Mouse (Mus musculus) limb, embryonic 12.5 days (tissue): ENCODE measurements at regions not wholly inside any gene's neighbourhood (a gene's known extent, or its start where the extent isn't known, plus 50 kb on each side); places are given as distances from the start of the nearest gene placed in this dataset.

Source experiments
- ATAC-seq: fragments of 200-750 bp; cut with Nextera tagmentation; 2 replicates; pipeline ENCODE4 v1.8.0; 2017; ENCODE audit warnings: low read depth, moderate TSS enrichment; ENCODE audit not compliant: insufficient number of reproducible peaks, insufficient read depth, low FRiP score, low TSS enrichment
- H3K27ac ChIP-seq: fragments of 300-500 bp; sonication (generic); 2 replicates; pipeline ENCODE4 v1.5.1; 2016; ENCODE audit warnings: mild to moderate bottlenecking, moderate library complexity
- H3K27me3 ChIP-seq: fragments of 300-500 bp; sonication (generic); 2 replicates; pipeline ENCODE4 v1.6.1; 2016; ENCODE audit warnings: mild to moderate bottlenecking, moderate library complexity
- H3K36me3 ChIP-seq: fragments of 300-500 bp; sonication (generic); 2 replicates; pipeline ENCODE4 v1.6.1; 2016; ENCODE audit warnings: mild to moderate bottlenecking, moderate library complexity
- H3K4me1 ChIP-seq: fragments of 300-500 bp; sonication (generic); replicated peaks from 2 replicates; pipeline ENCODE4 v1.6.1; 2016
- H3K4me2 ChIP-seq: fragments of 300-500 bp; sonication (generic); 2 replicates; pipeline ENCODE4 v1.6.1; 2016; ENCODE audit warnings: mild to moderate bottlenecking, moderate library complexity
- H3K4me3 ChIP-seq: fragments of 300-500 bp; sonication (generic); replicated peaks from 2 replicates; pipeline ENCODE4 v1.5.1; 2016; ENCODE audit warnings: mild to moderate bottlenecking
- H3K9ac ChIP-seq: fragments of 300-500 bp; sonication (generic); replicated peaks from 2 replicates; pipeline ENCODE4 v1.6.1; 2016; ENCODE audit warnings: mild to moderate bottlenecking, moderate library complexity
- H3K9me3 ChIP-seq: fragments of 300-500 bp; sonication (generic); 2 replicates; pipeline ENCODE4 v1.6.1; 2016; ENCODE audit warnings: mild to moderate bottlenecking, moderate library complexity
- WGBS: fragments of 180-500 bp; shearing (Covaris S2); methylation state at CpG from one replicate; pipeline ENCODE4 v1.1.7; 2016; 5-methylcytosine and 5-hydroxymethylcytosine counted together

DNA sequence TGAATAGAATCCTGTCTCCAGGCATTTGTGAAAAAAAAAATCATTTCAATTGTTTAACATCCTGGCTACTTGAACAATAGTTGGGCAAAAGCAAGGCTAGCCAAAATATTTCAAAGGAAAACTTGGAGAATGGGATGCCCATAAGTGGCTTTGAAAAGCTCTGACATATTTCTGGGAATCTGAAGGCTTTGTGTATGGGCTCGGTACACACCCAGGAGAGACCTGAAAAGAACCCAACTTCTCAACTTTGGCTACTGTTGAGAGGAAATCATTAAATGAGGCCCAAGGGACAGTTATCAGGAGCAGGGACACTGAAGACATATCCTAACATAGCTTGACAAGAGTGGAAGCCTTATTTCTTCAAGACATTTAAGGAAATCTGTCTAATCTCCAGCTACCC, 179.0 kb downstream of the Cxcl12 start:
- no peaks in the 10 kb centered on the region for H3K4me1 ChIP-seq
- 95% methylated on average over 1 of the region's 1 CpGs for WGBS
- H3K9me3 ChIP-seq = no peaks in the 10 kb centered on the region
- no peaks in the 10 kb centered on the region for H3K36me3 ChIP-seq
- no peaks in the 10 kb centered on the region for H3K27me3 ChIP-seq
- H3K4me2 ChIP-seq = no peak overlapping the region
- no peak overlapping the region for H3K27ac ChIP-seq
- no peak overlapping the region for H3K4me3 ChIP-seq
- no peak overlapping the region for H3K9ac ChIP-seq
- no peak for ATAC-seq

DNA sequence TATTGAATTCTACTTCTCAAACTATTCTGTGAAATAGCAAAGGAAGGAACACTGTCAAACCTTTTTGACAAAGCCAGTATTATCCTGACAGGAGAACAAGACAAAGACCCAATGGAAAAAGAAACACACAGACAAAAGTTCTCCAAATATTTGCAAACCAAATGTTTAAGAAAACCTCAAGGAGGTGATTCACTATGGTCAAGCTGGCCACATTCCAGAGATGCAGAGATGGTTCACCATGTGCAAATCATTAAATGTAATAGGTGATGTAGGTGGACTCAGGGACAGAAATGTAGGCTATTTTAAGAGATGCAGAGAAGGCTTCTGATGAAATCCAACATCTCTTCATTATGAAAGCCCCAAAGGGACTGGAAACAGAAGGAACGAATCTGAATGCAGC, 183.5 kb downstream of the Cxcl12 start:
- Histone ChIP-seq H3K27me3 (no peaks in the 10 kb centered on the region), H3K9ac (no peak overlapping the region), H3K4me3 (no peak overlapping the region), H3K4me1 (no peaks in the 10 kb centered on the region), H3K4me2 (no peak overlapping the region), H3K36me3 (no peaks in the 10 kb centered on the region), H3K27ac (no peak overlapping the region), H3K9me3 (no peaks in the 10 kb centered on the region)
- 61% methylated on average over 1 of the region's 1 CpGs for WGBS
- ATAC-seq = no peak

- Histone ChIP-seq H3K4me1 (no peaks in the 10 kb centered on the region), H3K4me2 (no peak overlapping the region), H3K4me3 (no peak overlapping the region), H3K9ac (no peak overlapping the region), H3K27ac (no peak overlapping the region), H3K9me3 (no peaks in the 10 kb centered on the region), H3K27me3 (no peaks in the 10 kb centered on the region), H3K36me3 (no peaks in the 10 kb centered on the region)
- WGBS = 90% methylated on average over 3 of the region's 3 CpGs
- no peak for ATAC-seq
These were observed 184.8 kb downstream of the Cxcl12 start for GRCm38 (mm10) chr6:117353091-117353490.

DNA sequence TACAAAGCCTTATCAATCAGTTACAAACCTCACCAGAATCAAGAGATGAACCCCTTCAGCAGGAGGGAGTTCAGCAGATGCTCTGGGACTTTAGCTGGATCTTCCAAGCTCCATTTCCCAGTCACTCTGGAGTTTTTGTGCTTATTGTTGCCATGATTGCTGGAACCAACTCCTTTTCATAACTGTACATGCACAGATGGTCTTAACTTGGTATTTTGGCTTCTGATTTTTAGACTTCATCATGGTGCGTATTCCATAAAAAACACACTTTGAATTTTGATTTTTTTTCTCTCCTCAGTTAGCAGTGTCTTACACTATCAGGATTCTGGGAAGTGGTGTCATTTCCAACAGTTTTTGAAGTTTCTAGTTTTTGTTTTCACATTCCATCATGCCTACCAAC, 187.8 kb downstream of the Cxcl12 start:
- WGBS = 95% methylated on average over 1 of the region's 1 CpGs
- Histone ChIP-seq H3K27ac (no peak overlapping the region), H3K9me3 (no peaks in the 10 kb centered on the region), H3K9ac (no peak overlapping the region), H3K4me1 (no peaks in the 10 kb centered on the region), H3K4me3 (no peak overlapping the region), H3K36me3 (no peaks in the 10 kb centered on the region), H3K4me2 (no peak overlapping the region), H3K27me3 (no peaks in the 10 kb centered on the region)
- no peak for ATAC-seq

GRCm38 (mm10) chr6:117359401-117359800, 191.1 kb downstream of the Cxcl12 start:
- Histone ChIP-seq H3K4me2 (no peak overlapping the region), H3K9me3 (no peaks in the 10 kb centered on the region), H3K4me1 (no peaks in the 10 kb centered on the region), H3K9ac (no peak overlapping the region), H3K4me3 (no peak overlapping the region), H3K36me3 (no peaks in the 10 kb centered on the region), H3K27ac (no peak overlapping the region), H3K27me3 (no peaks in the 10 kb centered on the region)
- no peak for ATAC-seq
- WGBS = 76% methylated on average over 2 of the region's 2 CpGs

GRCm38 (mm10) chr6:117366563-117366962, 198.2 kb downstream of the Cxcl12 start:
- Histone ChIP-seq H3K4me3 (no peak overlapping the region), H3K27ac (no peak overlapping the region), H3K36me3 (no peaks in the 10 kb centered on the region), H3K9me3 (no peaks in the 10 kb centered on the region), H3K4me1 (no peaks in the 10 kb centered on the region), H3K9ac (no peak overlapping the region), H3K27me3 (no peaks in the 10 kb centered on the region), H3K4me2 (no peak overlapping the region)
- ATAC-seq = no peak
- 81% methylated on average over 6 of the region's 6 CpGs for WGBS

GRCm38 (mm10) chr6:117375989-117376388, 207.7 kb downstream of the Cxcl12 start:
- 88% methylated on average over 5 of the region's 5 CpGs for WGBS
- H3K9me3 ChIP-seq = peaks cover 7% of the 10 kb centered on the region; the same call in 1 of the 2 replicates
- no peak overlapping the region for H3K4me2 ChIP-seq
- no peaks in the 10 kb centered on the region for H3K4me1 ChIP-seq
- no peak overlapping the region for H3K4me3 ChIP-seq
- no peaks in the 10 kb centered on the region for H3K36me3 ChIP-seq
- no peak overlapping the region for H3K27ac ChIP-seq
- ATAC-seq = no peak
- H3K27me3 ChIP-seq = no peaks in the 10 kb centered on the region
- H3K9ac ChIP-seq = no peak overlapping the region

DNA sequence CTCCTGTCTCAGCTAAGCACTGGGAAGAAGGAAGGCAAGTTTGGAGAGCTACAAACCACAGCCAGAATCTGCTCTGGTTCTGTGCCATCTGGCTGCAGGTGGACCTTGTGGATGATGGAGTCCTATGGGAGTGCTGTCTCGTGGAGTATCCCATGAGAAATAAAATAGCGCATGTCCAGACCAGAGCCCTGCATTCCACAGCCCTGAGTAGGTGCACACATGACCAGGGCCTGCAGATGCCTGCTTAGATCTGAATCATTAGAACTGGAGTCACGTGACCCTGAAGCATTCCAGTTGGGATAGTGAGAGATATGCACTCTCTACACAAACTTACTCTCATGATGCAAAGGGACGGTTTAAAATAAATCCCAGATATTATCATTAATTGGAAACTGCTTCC, 211.6 kb downstream of the Cxcl12 start:
- Histone ChIP-seq H3K36me3 (no peaks in the 10 kb centered on the region), H3K4me2 (no peak overlapping the region), H3K9me3 (peaks cover 7% of the 10 kb centered on the region; the same call in 1 of the 2 replicates), H3K4me1 (no peaks in the 10 kb centered on the region), H3K27ac (no peak overlapping the region), H3K9ac (no peak overlapping the region), H3K27me3 (no peaks in the 10 kb centered on the region), H3K4me3 (no peak overlapping the region)
- 78% methylated on average over 4 of the region's 4 CpGs for WGBS
- no peak for ATAC-seq

- Histone ChIP-seq H3K9me3 (no peaks in the 10 kb centered on the region), H3K27ac (no peak overlapping the region), H3K4me3 (no peak overlapping the region), H3K4me2 (no peak overlapping the region), H3K9ac (no peak overlapping the region), H3K27me3 (no peaks in the 10 kb centered on the region), H3K4me1 (peaks cover 5% of the 10 kb centered on the region; the same call in 1 of the 2 replicates), H3K36me3 (no peaks in the 10 kb centered on the region)
- ATAC-seq = no peak
- WGBS = 69% methylated on average over 7 of the region's 7 CpGs
These were observed 222.0 kb downstream of the Cxcl12 start for GRCm38 (mm10) chr6:117390233-117390848.

DNA sequence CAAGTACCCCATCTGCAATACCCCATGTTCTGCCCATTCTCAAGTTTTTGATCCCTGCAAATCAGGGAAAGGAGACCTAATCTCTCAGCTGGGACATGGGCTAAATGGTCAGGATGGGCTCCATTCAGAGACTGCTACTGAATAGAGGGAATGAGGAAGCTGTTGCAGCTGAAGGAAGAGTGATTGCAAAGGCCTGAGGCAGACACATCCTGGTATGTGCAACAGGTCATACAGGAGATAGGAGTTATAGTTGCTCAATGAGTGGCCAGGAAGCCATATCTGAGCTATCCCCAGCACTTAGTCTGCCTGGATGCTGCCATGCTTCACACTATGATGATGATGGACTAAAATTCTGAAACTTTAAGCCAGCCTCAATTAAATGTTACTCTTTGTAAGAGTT, 225.1 kb downstream of the Cxcl12 start:
- Histone ChIP-seq H3K9ac (no peak overlapping the region), H3K36me3 (no peaks in the 10 kb centered on the region), H3K9me3 (no peaks in the 10 kb centered on the region), H3K4me3 (no peak overlapping the region), H3K27me3 (no peaks in the 10 kb centered on the region), H3K27ac (no peak overlapping the region), H3K4me2 (no peak overlapping the region), H3K4me1 (peaks cover 5% of the 10 kb centered on the region; the same call in 1 of the 2 replicates)
- no peak for ATAC-seq

GRCm38 (mm10) chr6:117405589-117406311, 237.4 kb downstream of the Cxcl12 start:
- H3K9me3 ChIP-seq = no peaks in the 10 kb centered on the region
- H3K9ac ChIP-seq = no peak overlapping the region
- no peak overlapping the region for H3K4me2 ChIP-seq
- peaks cover 54% of the 10 kb centered on the region for H3K27me3 ChIP-seq
- H3K27ac ChIP-seq = peak overlapping the region; percentile 65
- 53% methylated on average over 11 of the region's 11 CpGs for WGBS
- ATAC-seq = 0 out of 2 replicates have a peak, but pooled peaks have one; percentile 17
- no peaks in the 10 kb centered on the region for H3K36me3 ChIP-seq
- H3K4me3 ChIP-seq = no peak overlapping the region
- peaks cover 32% of the 10 kb centered on the region for H3K4me1 ChIP-seq

DNA sequence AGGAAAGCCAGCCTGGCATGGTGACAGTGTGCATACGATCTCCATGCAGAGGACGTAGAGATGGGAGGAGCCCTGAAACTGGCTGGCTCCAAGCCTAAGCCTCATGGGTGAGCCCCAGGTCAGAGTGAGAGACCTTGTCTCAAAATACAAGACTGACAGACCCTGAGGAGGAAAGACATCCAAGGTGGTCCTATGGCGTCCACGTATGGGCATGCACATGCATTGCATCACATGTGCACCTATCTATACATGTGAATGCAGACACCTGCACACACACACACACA, 237.9 kb downstream of the Cxcl12 start:
- ATAC-seq = 0 out of 2 replicates have a peak, but pooled peaks have one; percentile 17
- Histone ChIP-seq H3K27me3 (peaks cover 56% of the 10 kb centered on the region), H3K4me2 (0 out of 2 replicates have a peak overlapping the region, but pooled peaks have one; percentile 35), H3K4me1 (peaks cover 32% of the 10 kb centered on the region), H3K27ac (peak overlapping the region; percentile 65), H3K9me3 (no peaks in the 10 kb centered on the region), H3K36me3 (no peaks in the 10 kb centered on the region), H3K9ac (no peak overlapping the region), H3K4me3 (no peak overlapping the region)
- WGBS = 61% methylated on average over 4 of the region's 4 CpGs
